Comparison of ENCODE assay signal across 20 mouse cellular contexts in genomic region chr9:63851809-63852208, GRCm38 (mm10).
DNase-seq lines count a peak whose midpoint lies in the region; ATAC-seq and TF ChIP-seq lines count a peak whose summit lies in the region.
"Had no signal": no experiment of that assay in that cellular context is flagged by ENCODE, and none has a peak within 500 bp of the region (broad histone marks: within the 10 kb centered on the region; RNA-seq: fewer than 3 reads in every experiment).

No protein-coding gene starts in this region.

- no peaks in the 10 kb centered on the region for H3K9me3 ChIP-seq in forebrain, embryonic 14.5 days (replicated peaks; ENCODE audit: control insufficient read depth, low read length)
- H3K9me3 ChIP-seq in forebrain, embryonic 12.5 days = no peaks in the 10 kb centered on the region
- H3K9me3 ChIP-seq: embryonic facial prominence, embryonic 12.5 days; heart, embryonic 10.5 days; midbrain, embryonic 15.5 days; neural tube, embryonic 12.5 days had no signal

- H3K4me3 ChIP-seq in forebrain, embryonic 14.5 days (ENCODE audit: low read depth, low read length) = no peak overlapping the region
- no peak overlapping the region for H3K4me3 ChIP-seq in forebrain, embryonic 12.5 days (replicated peaks)
- H3K4me3 ChIP-seq in heart, adult 2 months = no peak overlapping the region
- H3K4me3 ChIP-seq: embryonic facial prominence, embryonic 12.5 days; heart, embryonic 10.5 days; liver, embryonic 12.5 days; midbrain, embryonic 15.5 days; neural tube, embryonic 12.5 days had no signal

- H3K27me3 ChIP-seq in forebrain, embryonic 14.5 days (replicated peaks; ENCODE audit: control insufficient read depth, insufficient read depth, low read length) = no peaks in the 10 kb centered on the region
- peaks cover 10% of the 10 kb centered on the region for H3K27me3 ChIP-seq in forebrain, embryonic 12.5 days
- no peaks in the 10 kb centered on the region for H3K27me3 ChIP-seq in heart, adult 2 months (ENCODE audit: control insufficient read depth, insufficient read depth, low read length)
- H3K27me3 ChIP-seq: embryonic facial prominence, embryonic 12.5 days; midbrain, embryonic 15.5 days; neural tube, embryonic 12.5 days had no signal

- ATAC-seq in forebrain, embryonic 14.5 days = 0 out of 2 replicates have a peak, but pooled peaks have one; percentile 43
- no peak for ATAC-seq in forebrain, embryonic 12.5 days (ENCODE audit: low FRiP score)
- ATAC-seq: inflammation-experienced regulatory T-cells, adult 6 months; liver, embryonic 12.5 days; midbrain, embryonic 15.5 days had no signal

- no peak for TF ChIP-seq EP300 in heart, adult 2 months (IDR thresholded peaks at IDR 0.05; ENCODE audit: insufficient read depth, low read depth, low read length)

- no peak overlapping the region for H3K9ac ChIP-seq in forebrain, embryonic 14.5 days (ENCODE audit: low read length)
- no peak overlapping the region for H3K9ac ChIP-seq in forebrain, embryonic 12.5 days
- no peak overlapping the region for H3K9ac ChIP-seq in heart, adult 2 months (ENCODE audit: low read depth, low read length)
- H3K9ac ChIP-seq: embryonic facial prominence, embryonic 12.5 days; liver, embryonic 12.5 days; midbrain, embryonic 15.5 days; neural tube, embryonic 12.5 days had no signal

- intact Hi-C loops in left cerebral cortex, postnatal 25 days (cut with DNase I) = loop anchor here (10.0 kb wide), 1 partner anchor 387 kb away; no protein-coding TSS in a partner anchor
- intact Hi-C loops in heart, adult 2 months (cut with DNase I) = no loop called here
- intact Hi-C loops in heart, postnatal 36 days (cut with DNase I) = no loop called here

- H3K4me1 ChIP-seq in forebrain, embryonic 14.5 days (ENCODE audit: control insufficient read depth, insufficient read depth, low read length) = peaks cover 4% of the 10 kb centered on the region; the same call in 1 of the 2 replicates
- peaks cover 7% of the 10 kb centered on the region for H3K4me1 ChIP-seq in forebrain, embryonic 12.5 days
- H3K4me1 ChIP-seq in heart, adult 2 months (ENCODE audit: control insufficient read depth, insufficient read depth, low read length) = no peaks in the 10 kb centered on the region; the same call in 1 of the 2 replicates
- H3K4me1 ChIP-seq: liver, embryonic 12.5 days; midbrain, embryonic 15.5 days had no signal

- H3K4me2 ChIP-seq in forebrain, embryonic 14.5 days (ENCODE audit: low read length) = no peak overlapping the region
- H3K4me2 ChIP-seq in forebrain, embryonic 12.5 days = no peak overlapping the region
- H3K4me2 ChIP-seq: embryonic facial prominence, embryonic 12.5 days; liver, embryonic 12.5 days; midbrain, embryonic 15.5 days; neural tube, embryonic 12.5 days had no signal

- no peak for TF ChIP-seq CTCF in heart, adult 2 months (IDR thresholded peaks at IDR 0.05)

- no peak for TF ChIP-seq POLR2A in heart, adult 2 months (IDR thresholded peaks at IDR 0.05; ENCODE audit: insufficient read depth, low read depth, low read length)

- DNase-seq in forebrain, embryonic 14.5 days (ENCODE audit: low spot score) = peak; percentile 64
- peak; percentile 19 to 27 for DNase-seq in left cerebral cortex, postnatal 25 days (ENCODE audit: low spot score in 2 of 2)
- DNase-seq in left cerebral cortex, adult 18-20 months (ENCODE audit: low spot score in 2 of 2) = no peak
- DNase-seq in MN1 (ENCODE audit: low spot score) = peak; percentile 52
- peak; percentile 27 for DNase-seq in lung, postnatal 10 days
- no peak for DNase-seq in heart, adult 2 months
- no peak for DNase-seq in heart, postnatal 36 days
- DNase-seq: cerebellum, adult 18-20 months; gastrocnemius, postnatal 14 days; heart, postnatal 14 days; kidney, adult 9 months; left cerebral cortex, postnatal 4 days; thymus, postnatal 14 days had no signal

- H3K27ac ChIP-seq in forebrain, embryonic 14.5 days (ENCODE audit: low read depth, low read length) = no peak overlapping the region
- no peak overlapping the region for H3K27ac ChIP-seq in forebrain, embryonic 12.5 days
- H3K27ac ChIP-seq in heart, adult 2 months = no peak overlapping the region
- H3K27ac ChIP-seq: embryonic facial prominence, embryonic 12.5 days; heart, embryonic 10.5 days; liver, embryonic 12.5 days; midbrain, embryonic 15.5 days; neural tube, embryonic 12.5 days had no signal

- H3K36me3 ChIP-seq in forebrain, embryonic 14.5 days (ENCODE audit: control insufficient read depth, insufficient read depth, low read length) = no peaks in the 10 kb centered on the region
- no peaks in the 10 kb centered on the region for H3K36me3 ChIP-seq in forebrain, embryonic 12.5 days (replicated peaks)
- H3K36me3 ChIP-seq in heart, adult 2 months (ENCODE audit: control insufficient read depth, insufficient read depth, low read length) = no peaks in the 10 kb centered on the region
- H3K36me3 ChIP-seq: embryonic facial prominence, embryonic 12.5 days; heart, embryonic 10.5 days; liver, embryonic 12.5 days; midbrain, embryonic 15.5 days; neural tube, embryonic 12.5 days had no signal

- 57% methylated on average over 12 of the region's 12 CpGs for WGBS in forebrain, embryonic 14.5 days
- 64% methylated on average over 12 of the region's 12 CpGs for WGBS in forebrain, embryonic 12.5 days
- WGBS in heart, adult 2 months = 56% methylated on average over 12 of the region's 12 CpGs

- no peaks in the 10 kb centered on the region for H3K79me2 ChIP-seq in heart, adult 2 months (replicated peaks; ENCODE audit: control insufficient read depth, insufficient read depth, low read length)

Comparison
In these comparisons a context has a peak if more than half of its experiments do, and no peak if none do; other contexts are left out.
1. DNase-seq: peak in forebrain, embryonic 14.5 days (single experiment), left cerebral cortex, postnatal 25 days (2 of 2), MN1 (single experiment) and lung, postnatal 10 days (single experiment); none in left cerebral cortex, adult 18-20 months (0 of 2), heart, adult 2 months (0 of 2) and heart, postnatal 36 days (0 of 2).